Mouse (Mus musculus): ENCODE data around the gene Ccdc36. TPM values are rescaled to one million over a fixed set of nuclear protein-coding genes. Genes with fewer than 3 reads are reported as not detected.

The Ccdc36 gene
- polyA plus RNA-seq, 1 experiment: not detected

GRCm38 (mm10) chr9:108395427-108395826 is 32.9 kb downstream of the Ccdc36 start:
- DNase-seq: no peak
- WGBS: 93% methylated on average over 1 of the region's 1 CpGs
- no peak overlapping the region for H3K27ac ChIP-seq (ENCODE audit: insufficient read depth, low read depth, low read length)
- H3K36me3 ChIP-seq (ENCODE audit: control insufficient read depth, insufficient read depth, low read length): peaks cover 1% of the 10 kb centered on the region; the same call in 1 of the 2 replicates
- H3K27me3 ChIP-seq (replicated peaks; ENCODE audit: control insufficient read depth, insufficient read depth, low read length): no peaks in the 10 kb centered on the region
- H3K4me3 ChIP-seq (ENCODE audit: insufficient read depth, low read depth, low read length): no peak overlapping the region
- peaks cover 4% of the 10 kb centered on the region; the same call in 1 of the 2 replicates for H3K4me1 ChIP-seq (ENCODE audit: control insufficient read depth, insufficient read depth, low read length)
- TF ChIP-seq CTCF (conservative IDR thresholded peaks at IDR 0.05; ENCODE audit: insufficient read depth, insufficient read length, low read depth, low read length) (no peak), POLR2A (IDR thresholded peaks at IDR 0.05; ENCODE audit: low read depth, low read length) (no peak)

GRCm38 (mm10) chr9:108394191-108394590 is 34.1 kb downstream of the Ccdc36 start:
- Histone ChIP-seq H3K4me3 (ENCODE audit: insufficient read depth, low read depth, low read length) (no peak overlapping the region), H3K27ac (ENCODE audit: insufficient read depth, low read depth, low read length) (no peak overlapping the region), H3K4me1 (ENCODE audit: control insufficient read depth, insufficient read depth, low read length) (peaks cover 4% of the 10 kb centered on the region; the same call in 1 of the 2 replicates), H3K36me3 (ENCODE audit: control insufficient read depth, insufficient read depth, low read length) (peaks cover 1% of the 10 kb centered on the region; the same call in 1 of the 2 replicates), H3K27me3 (replicated peaks; ENCODE audit: control insufficient read depth, insufficient read depth, low read length) (no peaks in the 10 kb centered on the region)
- no peak for TF ChIP-seq CTCF (conservative IDR thresholded peaks at IDR 0.05; ENCODE audit: insufficient read depth, insufficient read length, low read depth, low read length)
- no peak for TF ChIP-seq POLR2A (IDR thresholded peaks at IDR 0.05; ENCODE audit: low read depth, low read length)
- peak; percentile 78 for DNase-seq
- whole genome bisulfite sequencing: 71% methylated on average over 6 of the region's 6 CpGs

GRCm38 (mm10) chr9:108392676-108393075 is 35.6 kb downstream of the Ccdc36 start, which contains the start of gene 1700102P08Rik:
Gene 1700102P08Rik (plus strand): TSS chr9:108392805.
- Histone ChIP-seq H3K36me3 (ENCODE audit: control insufficient read depth, insufficient read depth, low read length) (peaks cover 1% of the 10 kb centered on the region; the same call in 1 of the 2 replicates), H3K27ac (ENCODE audit: insufficient read depth, low read depth, low read length) (no peak within 1 kb of the TSS), H3K4me3 (ENCODE audit: insufficient read depth, low read depth, low read length) (no peak within 1 kb of the TSS), H3K27me3 (replicated peaks; ENCODE audit: control insufficient read depth, insufficient read depth, low read length) (no peaks in the 10 kb centered on the region), H3K4me1 (ENCODE audit: control insufficient read depth, insufficient read depth, low read length) (peaks cover 7% of the 10 kb centered on the region; the same call in 1 of the 2 replicates)
- 59% methylated on average over 18 of the region's 18 CpGs for whole genome bisulfite sequencing
- TF ChIP-seq POLR2A (IDR thresholded peaks at IDR 0.05; ENCODE audit: low read depth, low read length) (no peak), CTCF (conservative IDR thresholded peaks at IDR 0.05; ENCODE audit: insufficient read depth, insufficient read length, low read depth, low read length) (0 out of 2 replicates have a peak, but pooled peaks have one; percentile 12)
- DNase-seq: peak; percentile 90

- WGBS: 53% methylated on average over 6 of the region's 6 CpGs
- Histone ChIP-seq H3K4me3 (ENCODE audit: insufficient read depth, low read depth, low read length) (no peak overlapping the region), H3K36me3 (ENCODE audit: control insufficient read depth, insufficient read depth, low read length) (peaks cover 1% of the 10 kb centered on the region; the same call in 1 of the 2 replicates), H3K27me3 (replicated peaks; ENCODE audit: control insufficient read depth, insufficient read depth, low read length) (no peaks in the 10 kb centered on the region), H3K27ac (ENCODE audit: insufficient read depth, low read depth, low read length) (no peak overlapping the region), H3K4me1 (ENCODE audit: control insufficient read depth, insufficient read depth, low read length) (peaks cover 3% of the 10 kb centered on the region; the same call in 1 of the 2 replicates)
- no peak for TF ChIP-seq CTCF (conservative IDR thresholded peaks at IDR 0.05; ENCODE audit: insufficient read depth, insufficient read length, low read depth, low read length)
- TF ChIP-seq POLR2A (IDR thresholded peaks at IDR 0.05; ENCODE audit: low read depth, low read length): no peak
- DNase-seq: peak; percentile 71
Measured at GRCm38 (mm10) chr9:108389220-108389619, 39.1 kb downstream of the Ccdc36 start.

- TF ChIP-seq CTCF (conservative IDR thresholded peaks at IDR 0.05; ENCODE audit: insufficient read depth, insufficient read length, low read depth, low read length) (no peak), POLR2A (IDR thresholded peaks at IDR 0.05; ENCODE audit: low read depth, low read length) (no peak)
- 62% methylated on average over 10 of the region's 10 CpGs for WGBS
- Histone ChIP-seq H3K27me3 (replicated peaks; ENCODE audit: control insufficient read depth, insufficient read depth, low read length) (no peaks in the 10 kb centered on the region), H3K4me1 (ENCODE audit: control insufficient read depth, insufficient read depth, low read length) (peaks cover 3% of the 10 kb centered on the region; the same call in 1 of the 2 replicates), H3K4me3 (ENCODE audit: insufficient read depth, low read depth, low read length) (no peak overlapping the region), H3K27ac (ENCODE audit: insufficient read depth, low read depth, low read length) (0 out of 2 replicates have a peak overlapping the region, but pooled peaks have one; percentile 14), H3K36me3 (ENCODE audit: control insufficient read depth, insufficient read depth, low read length) (peaks cover 1% of the 10 kb centered on the region; the same call in 1 of the 2 replicates)
- DNase-seq: peak; percentile 62
Measured at GRCm38 (mm10) chr9:108388601-108389000, 39.7 kb downstream of the Ccdc36 start.

- Histone ChIP-seq H3K27me3 (replicated peaks; ENCODE audit: control insufficient read depth, insufficient read depth, low read length) (no peaks in the 10 kb centered on the region), H3K4me3 (ENCODE audit: insufficient read depth, low read depth, low read length) (no peak overlapping the region), H3K4me1 (ENCODE audit: control insufficient read depth, insufficient read depth, low read length) (peaks cover 3% of the 10 kb centered on the region; the same call in 1 of the 2 replicates), H3K36me3 (ENCODE audit: control insufficient read depth, insufficient read depth, low read length) (peaks cover 4% of the 10 kb centered on the region; the same call in 1 of the 2 replicates), H3K27ac (ENCODE audit: insufficient read depth, low read depth, low read length) (no peak overlapping the region)
- 79% methylated on average over 4 of the region's 4 CpGs for WGBS
- no peak for TF ChIP-seq CTCF (conservative IDR thresholded peaks at IDR 0.05; ENCODE audit: insufficient read depth, insufficient read length, low read depth, low read length)
- no peak for TF ChIP-seq POLR2A (IDR thresholded peaks at IDR 0.05; ENCODE audit: low read depth, low read length)
- DNase-seq: no peak
Measured at GRCm38 (mm10) chr9:108386816-108387215, 41.5 kb downstream of the Ccdc36 start.

- Histone ChIP-seq H3K4me3 (ENCODE audit: insufficient read depth, low read depth, low read length) (no peak overlapping the region), H3K27ac (ENCODE audit: insufficient read depth, low read depth, low read length) (no peak overlapping the region), H3K36me3 (ENCODE audit: control insufficient read depth, insufficient read depth, low read length) (peaks cover 3% of the 10 kb centered on the region; the same call in 1 of the 2 replicates), H3K4me1 (ENCODE audit: control insufficient read depth, insufficient read depth, low read length) (peaks cover 3% of the 10 kb centered on the region; the same call in 1 of the 2 replicates), H3K27me3 (replicated peaks; ENCODE audit: control insufficient read depth, insufficient read depth, low read length) (no peaks in the 10 kb centered on the region)
- no peak for TF ChIP-seq CTCF (conservative IDR thresholded peaks at IDR 0.05; ENCODE audit: insufficient read depth, insufficient read length, low read depth, low read length)
- TF ChIP-seq POLR2A (IDR thresholded peaks at IDR 0.05; ENCODE audit: low read depth, low read length): no peak
- peak; percentile 84 for DNase-seq
- 56% methylated on average over 7 of the region's 7 CpGs for WGBS
Measured at GRCm38 (mm10) chr9:108385006-108385405, 43.3 kb downstream of the Ccdc36 start.
